Mouse (Mus musculus) heart, embryonic 10.5 days (tissue): ENCODE results near the gene Slc25a27. TPM values are rescaled to one million over a fixed set of nuclear protein-coding genes. Genes with fewer than 3 reads are reported as not detected.
A peak's percentile ranks its signal among the peaks of the same experiment; 100 is the strongest.

Experiments used
- DNase-seq: peaks from one replicate; pipeline ENCODE4 v3.0.0-alpha.2; 2017; ENCODE audit warnings: low spot score
- H3K27ac ChIP-seq: fragments of 300-500 bp; sonication (generic); 2 replicates; pipeline ENCODE4 v1.5.1; 2016; ENCODE audit warnings: mild to moderate bottlenecking
- H3K27me3 ChIP-seq: fragments of 300-500 bp; sonication (generic); 2 replicates; pipeline ENCODE4 v1.6.1; 2016; ENCODE audit warnings: mild to moderate bottlenecking; ENCODE audit not compliant: poor library complexity, insufficient read depth, severe bottlenecking
- H3K36me3 ChIP-seq: fragments of 300-500 bp; sonication (generic); 2 replicates; pipeline ENCODE4 v1.6.1; 2016; ENCODE audit warnings: mild to moderate bottlenecking, moderate library complexity
- H3K4me1 ChIP-seq: fragments of 300-500 bp; sonication (generic); 2 replicates; pipeline ENCODE4 v1.6.1; 2016; ENCODE audit warnings: mild to moderate bottlenecking
- H3K4me3 ChIP-seq: fragments of 300-500 bp; sonication (generic); 2 replicates; pipeline ENCODE4 v1.5.1; 2016; ENCODE audit warnings: mild to moderate bottlenecking, moderate library complexity
- H3K9me3 ChIP-seq: fragments of 300-500 bp; sonication (generic); 2 replicates; pipeline ENCODE4 v1.6.1; 2016; ENCODE audit warnings: mild to moderate bottlenecking, moderate library complexity
- WGBS: fragments of 180-500 bp; shearing (Covaris S2); methylation state at CpG from one replicate; pipeline ENCODE4 v1.1.7; 2016; 5-methylcytosine and 5-hydroxymethylcytosine counted together
- polyA plus RNA-seq: library from polyadenylated mRNA; unstranded; fragments of >200 nt; fragmentation: Nextera tagmentation; extraction: Ambion mirVana; gene quantifications from 2 replicates; pipeline ENCODE4 v1.2.1, GENCODE M21; 2016

Gene Slc25a27
- polyA plus RNA-seq, 1 experiment from 2014 or later, result 19.9 TPM

- WGBS, result 80% methylated on average over 1 of the region's 1 CpGs
- H3K27ac ChIP-seq, result no peak overlapping the region
- peak; percentile 2 for DNase-seq
- no peaks in the 10 kb centered on the region for H3K36me3 ChIP-seq
- H3K4me1 ChIP-seq, result peaks cover 13% of the 10 kb centered on the region; the same call in 1 of the 2 replicates
- H3K4me3 ChIP-seq, result no peak overlapping the region
- H3K27me3 ChIP-seq, result no peaks in the 10 kb centered on the region
- H3K9me3 ChIP-seq, result no peaks in the 10 kb centered on the region
These were observed 26.2 kb downstream of the Slc25a27 start for GRCm38 (mm10) chr17:43640825-43641224.

- Histone ChIP-seq H3K4me1 (no peaks in the 10 kb centered on the region), H3K4me3 (no peak overlapping the region), H3K27me3 (peaks cover 7% of the 10 kb centered on the region), H3K36me3 (no peaks in the 10 kb centered on the region), H3K27ac (no peak overlapping the region), H3K9me3 (no peaks in the 10 kb centered on the region)
- WGBS, result 87% methylated on average over 4 of the region's 4 CpGs
- DNase-seq, result peak; percentile 66
These were observed 29.9 kb downstream of the Slc25a27 start for GRCm38 (mm10) chr17:43637146-43637545.

GRCm38 (mm10) chr17:43630427-43630760 lies 36.6 kb downstream of the Slc25a27 start:
- Histone ChIP-seq H3K9me3 (no peaks in the 10 kb centered on the region), H3K36me3 (no peaks in the 10 kb centered on the region), H3K4me1 (peaks cover 17% of the 10 kb centered on the region), H3K27me3 (peaks cover 71% of the 10 kb centered on the region), H3K27ac (peak overlapping the region; percentile 56), H3K4me3 (peak overlapping the region; percentile 61)
- peak; percentile 75 for DNase-seq
- WGBS, result 46% methylated on average over 13 of the region's 13 CpGs

- H3K9me3 ChIP-seq, result no peaks in the 10 kb centered on the region
- no peaks in the 10 kb centered on the region for H3K36me3 ChIP-seq
- peaks cover 71% of the 10 kb centered on the region for H3K27me3 ChIP-seq
- WGBS, result 2% methylated on average over 81 of the region's 83 CpGs
- peak within 1 kb of the TSS; percentile 61 for H3K4me3 ChIP-seq
- peak within 1 kb of the TSS; percentile 56 for H3K27ac ChIP-seq
- DNase-seq, result peak; percentile 77
- H3K4me1 ChIP-seq, result peaks cover 17% of the 10 kb centered on the region
These were observed 37.3 kb downstream of the Slc25a27 start, which contains the start of gene Tdrd6 for GRCm38 (mm10) chr17:43629496-43630426. Gene Tdrd6 (minus strand): TSS chr17:43630299.

- 19% methylated on average over 24 of the region's 24 CpGs for WGBS
- H3K9me3 ChIP-seq, result no peaks in the 10 kb centered on the region
- H3K27ac ChIP-seq, result no peak overlapping the region
- peaks cover 71% of the 10 kb centered on the region for H3K27me3 ChIP-seq
- H3K36me3 ChIP-seq, result no peaks in the 10 kb centered on the region
- peak overlapping the region; percentile 61 for H3K4me3 ChIP-seq
- peaks cover 17% of the 10 kb centered on the region for H3K4me1 ChIP-seq
- DNase-seq, result peak; percentile 75
These were observed 38.0 kb downstream of the Slc25a27 start for GRCm38 (mm10) chr17:43629026-43629495.

- H3K9me3 ChIP-seq, result no peaks in the 10 kb centered on the region
- 87% methylated on average over 10 of the region's 10 CpGs for WGBS
- H3K4me3 ChIP-seq, result no peak overlapping the region
These were observed 38.8 kb downstream of the Slc25a27 start for GRCm38 (mm10) chr17:43628246-43628645.

GRCm38 (mm10) chr17:43622076-43622475 lies 44.9 kb downstream of the Slc25a27 start:
- Histone ChIP-seq H3K36me3 (no peaks in the 10 kb centered on the region), H3K4me3 (no peak overlapping the region), H3K9me3 (no peaks in the 10 kb centered on the region), H3K27me3 (peaks cover 14% of the 10 kb centered on the region; the same call in 1 of the 2 replicates), H3K4me1 (no peaks in the 10 kb centered on the region), H3K27ac (no peak overlapping the region)
- DNase-seq, result peak; percentile 11
- WGBS, result 86% methylated on average over 10 of the region's 10 CpGs

More at GRCm38 (mm10) chr17:43628246-43628645, 38.8 kb downstream of the Slc25a27 start:
- Histone ChIP-seq H3K27me3 (peaks cover 71% of the 10 kb centered on the region), H3K27ac (no peak overlapping the region), H3K4me1 (peaks cover 17% of the 10 kb centered on the region), H3K36me3 (no peaks in the 10 kb centered on the region)
- DNase-seq, result peak; percentile 71

- H3K9me3 ChIP-seq, result no peaks in the 10 kb centered on the region
- H3K27ac ChIP-seq, result no peak overlapping the region
- no peak overlapping the region for H3K4me3 ChIP-seq
- H3K4me1 ChIP-seq, result no peaks in the 10 kb centered on the region
- H3K27me3 ChIP-seq, result no peaks in the 10 kb centered on the region
- H3K36me3 ChIP-seq, result no peaks in the 10 kb centered on the region
- DNase-seq, result peak; percentile 6
- 92% methylated on average over 9 of the region's 9 CpGs for WGBS
These were observed 47.9 kb downstream of the Slc25a27 start for GRCm38 (mm10) chr17:43619156-43619555.

GRCm38 (mm10) chr17:43612221-43612620 lies 54.8 kb downstream of the Slc25a27 start:
- no peak for DNase-seq
- WGBS, result 47% methylated on average over 3 of the region's 3 CpGs
- H3K4me1 ChIP-seq, result no peaks in the 10 kb centered on the region
- no peak overlapping the region for H3K4me3 ChIP-seq
- H3K27me3 ChIP-seq, result peaks cover 5% of the 10 kb centered on the region; the same call in 1 of the 2 replicates
- H3K9me3 ChIP-seq, result no peaks in the 10 kb centered on the region
- no peak overlapping the region for H3K27ac ChIP-seq
- H3K36me3 ChIP-seq, result no peaks in the 10 kb centered on the region

- H3K4me1 ChIP-seq, result no peaks in the 10 kb centered on the region
- no peak for DNase-seq
- no peaks in the 10 kb centered on the region for H3K36me3 ChIP-seq
- H3K4me3 ChIP-seq, result no peak overlapping the region
- H3K9me3 ChIP-seq, result no peaks in the 10 kb centered on the region
- no peak overlapping the region for H3K27ac ChIP-seq
- WGBS, result 20% methylated on average over 7 of the region's 7 CpGs
- peaks cover 5% of the 10 kb centered on the region; the same call in 1 of the 2 replicates for H3K27me3 ChIP-seq
These were observed 55.4 kb downstream of the Slc25a27 start for GRCm38 (mm10) chr17:43611586-43611985.

- no peak overlapping the region for H3K4me3 ChIP-seq
- H3K4me1 ChIP-seq, result no peaks in the 10 kb centered on the region
- no peaks in the 10 kb centered on the region for H3K9me3 ChIP-seq
- H3K36me3 ChIP-seq, result no peaks in the 10 kb centered on the region
- 5% methylated on average over 3 of the region's 3 CpGs for WGBS
- H3K27me3 ChIP-seq, result 0 out of 2 replicates have a peak, but pooled peaks cover 5% of the 10 kb centered on the region
- H3K27ac ChIP-seq, result no peak overlapping the region
- no peak for DNase-seq
These were observed 60.3 kb downstream of the Slc25a27 start for GRCm38 (mm10) chr17:43606704-43607103.

- Histone ChIP-seq H3K4me1 (no peaks in the 10 kb centered on the region), H3K27ac (no peak overlapping the region), H3K9me3 (0 out of 2 replicates have a peak, but pooled peaks cover 4% of the 10 kb centered on the region), H3K36me3 (no peaks in the 10 kb centered on the region; the same call in 1 of the 2 replicates), H3K4me3 (no peak overlapping the region), H3K27me3 (no peaks in the 10 kb centered on the region)
- 59% methylated on average over 4 of the region's 4 CpGs for WGBS
- DNase-seq, result no peak
These were observed 68.3 kb downstream of the Slc25a27 start for GRCm38 (mm10) chr17:43598706-43599105.

- Histone ChIP-seq H3K4me1 (no peaks in the 10 kb centered on the region), H3K9me3 (0 out of 2 replicates have a peak, but pooled peaks cover 4% of the 10 kb centered on the region), H3K27me3 (no peaks in the 10 kb centered on the region), H3K36me3 (no peaks in the 10 kb centered on the region; the same call in 1 of the 2 replicates), H3K4me3 (no peak overlapping the region), H3K27ac (no peak overlapping the region)
- DNase-seq, result no peak
- 95% methylated on average over 2 of the region's 2 CpGs for WGBS
These were observed 69.3 kb downstream of the Slc25a27 start for GRCm38 (mm10) chr17:43597742-43598141.
